23 mouse cellular contexts compared by ENCODE assay signal in the genomic region with DNA sequence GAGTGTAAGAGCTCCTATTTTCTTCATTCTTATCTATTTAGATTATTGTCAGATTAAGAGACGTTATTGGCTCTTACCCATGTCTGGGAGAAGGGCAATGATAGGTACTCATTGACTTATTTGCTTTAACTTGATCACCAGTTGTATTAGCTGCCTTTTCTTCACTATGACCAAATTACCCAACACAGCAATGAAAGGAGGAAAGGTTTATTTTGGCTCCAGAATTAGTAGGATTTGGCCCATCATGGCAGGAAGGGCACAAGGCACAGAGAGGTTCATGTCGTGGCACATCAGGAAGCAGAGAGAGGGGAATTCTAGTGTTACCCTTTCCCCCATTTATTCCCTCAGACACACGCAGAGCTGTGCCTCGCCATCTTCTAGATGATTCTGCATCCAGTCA. TPM values are rescaled to one million over a fixed set of nuclear protein-coding genes. Genes with fewer than 3 reads are reported as not detected.
DNase-seq lines count a peak whose midpoint lies in the region; ATAC-seq and TF ChIP-seq lines count a peak whose summit lies in the region.
"Had no signal": no experiment of that assay in that cellular context is flagged by ENCODE, and none has a peak within 500 bp of the region (broad histone marks: within the 10 kb centered on the region; RNA-seq: fewer than 3 reads in every experiment).

No protein-coding gene starts in this region.

- no peak for ATAC-seq in liver, embryonic 11.5 days (replicated peaks; ENCODE audit: low FRiP score)
- ATAC-seq in frontal cortex, adult (ENCODE audit: low TSS enrichment), result no peak
- ATAC-seq: forebrain, embryonic 13.5 days; forebrain, embryonic 15.5 days; forebrain, postnatal 0 days had no signal

- H3K4me3 ChIP-seq in liver, adult 2 months (ENCODE audit: insufficient read depth, low read depth, low read length), result no peak overlapping the region
- H3K4me3 ChIP-seq in liver, embryonic 11.5 days (ENCODE audit: low read depth, low read length), result no peak overlapping the region
- H3K4me3 ChIP-seq: embryonic facial prominence, embryonic 13.5 days; embryonic facial prominence, embryonic 15.5 days; erythroblast, embryonic 14.5 days; forebrain, embryonic 13.5 days; forebrain, embryonic 15.5 days had no signal

- no peak overlapping the region for H3K4me2 ChIP-seq in liver, embryonic 11.5 days
- H3K4me2 ChIP-seq: embryonic facial prominence, embryonic 13.5 days; embryonic facial prominence, embryonic 15.5 days; forebrain, embryonic 13.5 days; forebrain, embryonic 15.5 days had no signal

- H3K36me3 ChIP-seq in liver, adult 2 months (ENCODE audit: control insufficient read depth, insufficient read depth, low read length), result no peaks in the 10 kb centered on the region
- H3K36me3 ChIP-seq in liver, embryonic 11.5 days (ENCODE audit: control insufficient read depth, insufficient read depth, low read length), result no peaks in the 10 kb centered on the region
- H3K36me3 ChIP-seq: embryonic facial prominence, embryonic 13.5 days; embryonic facial prominence, embryonic 15.5 days; forebrain, embryonic 15.5 days had no signal

- no peaks in the 10 kb centered on the region for H3K79me2 ChIP-seq in liver, adult 2 months (ENCODE audit: control insufficient read depth, insufficient read depth, low read length)

- peak; percentile 56 for DNase-seq in liver, adult 2 months (ENCODE audit: extremely low read depth, low read depth, low spot score)
- DNase-seq in liver, embryonic 11.5 days (ENCODE audit: low spot score), result no peak
- peak; percentile 45 for DNase-seq in fat pad, adult 2 months (ENCODE audit: extremely low read depth, low read depth, low spot score)
- DNase-seq in adrenal gland, adult 2 months, result no peak
- DNase-seq: adrenal gland, postnatal 10 days; adrenal gland, postnatal 25 days; cerebellum, adult 11 months; cerebellum, adult 18-20 months; cerebellum, adult 8-10 months; cerebellum, adult 9-11 months; cerebellum, postnatal 14 days; cerebellum, postnatal 36 days; embryo, embryonic 11 days; forebrain, postnatal 0 days had no signal

- no peak overlapping the region for H3K27ac ChIP-seq in liver, adult 2 months (replicated peaks; ENCODE audit: insufficient read depth, low read depth, low read length)
- H3K27ac ChIP-seq in liver, embryonic 11.5 days (ENCODE audit: low read depth, low read length), result no peak overlapping the region
- H3K27ac ChIP-seq: embryonic facial prominence, embryonic 13.5 days; embryonic facial prominence, embryonic 15.5 days; forebrain, embryonic 13.5 days; forebrain, embryonic 15.5 days had no signal

- H3K27me3 ChIP-seq in liver, adult 2 months (ENCODE audit: control insufficient read depth, insufficient read depth, low read length), result peaks cover 13% of the 10 kb centered on the region
- peaks cover 46% of the 10 kb centered on the region for H3K27me3 ChIP-seq in liver, embryonic 11.5 days (replicated peaks; ENCODE audit: control insufficient read depth, insufficient read depth, low read length)

- H3K9me3 ChIP-seq in liver, embryonic 11.5 days (ENCODE audit: control insufficient read depth, low read length), result no peaks in the 10 kb centered on the region
- H3K9me3 ChIP-seq: embryonic facial prominence, embryonic 13.5 days; embryonic facial prominence, embryonic 15.5 days; forebrain, embryonic 13.5 days; forebrain, embryonic 15.5 days had no signal

- 44% methylated on average over 4 of the region's 4 CpGs for WGBS in liver, adult 2 months
- WGBS in liver, embryonic 11.5 days, result 77% methylated on average over 4 of the region's 4 CpGs

- H3K4me1 ChIP-seq in liver, adult 2 months (ENCODE audit: control insufficient read depth, insufficient read depth, low read length), result no peaks in the 10 kb centered on the region
- H3K4me1 ChIP-seq in liver, embryonic 11.5 days (replicated peaks; ENCODE audit: control insufficient read depth, insufficient read depth, low read length), result no peaks in the 10 kb centered on the region

- TF ChIP-seq CTCF in liver, adult 2 months (IDR thresholded peaks at IDR 0.05; ENCODE audit: low read depth, low read length), result no peak

- H3K9ac ChIP-seq in liver, adult 2 months (ENCODE audit: low read depth, low read length), result no peak overlapping the region
- no peak overlapping the region for H3K9ac ChIP-seq in liver, embryonic 11.5 days (ENCODE audit: low read depth, low read length)
- H3K9ac ChIP-seq: embryonic facial prominence, embryonic 13.5 days; embryonic facial prominence, embryonic 15.5 days; forebrain, embryonic 13.5 days; forebrain, embryonic 15.5 days; forebrain, postnatal 0 days had no signal

- no peak for TF ChIP-seq POLR2A in liver, adult 2 months (IDR thresholded peaks at IDR 0.05; ENCODE audit: extremely low read depth, insufficient read depth, low read length)

RNA-seq across cellular contexts. Expression of a gene that starts 1.8 kb away (rescaled TPM):
- not detected in 2 replicates for total RNA-seq in liver, adult 2 months (2014; rRNA removed)
- polyA plus RNA-seq in liver, adult 2 months (2012; rRNA removed), result not detected in 2 replicates
- not detected in 2 replicates for polyA plus RNA-seq in liver, embryonic 11.5 days (2014; fragmentation: Nextera tagmentation; extraction: Ambion mirVana)
- under 1 TPM; 0.26 to 0.48 TPM for total RNA-seq in adrenal gland, adult 2 months (2021)
- polyA plus RNA-seq in adrenal gland, adult 2 months (2012; rRNA removed), result 0.03 and 0.19 TPM in 2 replicates
- total RNA-seq: common myeloid progenitor, adult 5-6 weeks; MEL had no signal
- polyA plus RNA-seq: C2C12; erythroblast, embryonic 14.5 days had no signal

Comparison
In these comparisons a context has a peak if more than half of its experiments do, and no peak if none do; other contexts are left out.
1. DNase-seq: peak in liver, adult 2 months (single experiment) and fat pad, adult 2 months (single experiment); none in liver, embryonic 11.5 days (single experiment) and adrenal gland, adult 2 months (single experiment).